Mouse (Mus musculus) frontal cortex, adult (tissue): Measurements from ENCODE around the gene Shank2.

Experiments
- ATAC-seq: cut with Nextera tagmentation; 2 replicates; pipeline ENCODE4 v1.9.2; 2017; ENCODE audit warnings: mild to moderate bottlenecking, moderate library complexity, mixed read lengths; ENCODE audit not compliant: low TSS enrichment

The Shank2 gene

DNA sequence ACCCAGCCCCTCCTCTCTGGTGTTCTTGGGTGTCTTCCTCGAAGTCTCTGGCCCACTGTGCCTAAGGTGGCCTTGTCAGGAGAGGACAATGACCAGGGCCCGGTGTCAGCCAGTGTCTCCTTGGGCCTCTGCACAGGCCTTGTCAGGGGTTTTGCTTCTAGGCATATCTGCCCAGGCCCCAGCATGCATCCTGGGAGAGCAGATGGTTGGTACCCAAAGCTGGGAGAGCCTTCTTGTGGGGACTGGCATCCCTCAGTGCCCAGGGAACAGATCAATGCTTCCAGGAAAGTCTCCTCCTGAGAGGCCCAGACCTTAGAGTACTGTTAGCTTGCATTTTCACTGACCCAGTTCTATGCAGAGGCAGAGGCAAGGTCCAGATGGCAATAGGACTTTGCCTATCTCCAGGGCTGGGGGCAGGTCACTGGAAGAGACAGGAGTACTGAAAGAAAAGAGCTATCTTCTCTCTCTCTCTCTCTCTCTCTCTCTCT is 327.7 kb downstream of the Shank2 start:
- no peak for ATAC-seq

- peak; percentile 48; the same call in 1 of the 2 replicates for ATAC-seq
Observed at GRCm38 (mm10) chr7:144336626-144337025, 334.9 kb downstream of the Shank2 start.

GRCm38 (mm10) chr7:144338694-144339093 is 337.0 kb downstream of the Shank2 start:
- no peak for ATAC-seq

DNA sequence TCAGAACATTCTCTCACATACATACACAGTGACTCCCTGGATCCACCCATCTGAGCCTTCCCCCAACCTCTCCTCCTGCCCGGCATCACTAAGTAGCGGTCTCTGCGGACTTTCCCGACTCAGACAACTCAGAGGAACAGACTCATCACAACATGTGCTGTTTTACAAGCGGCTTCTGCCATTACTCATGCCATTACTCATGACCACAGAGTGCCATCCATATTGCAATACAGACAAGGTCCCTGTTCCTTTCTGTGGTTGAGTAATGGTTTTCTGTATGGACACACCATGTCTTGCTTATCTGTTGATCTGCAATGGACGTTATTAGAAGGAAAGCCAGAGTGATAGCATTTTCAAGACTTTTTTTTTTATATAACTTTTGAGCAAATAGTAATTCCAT is 338.6 kb downstream of the Shank2 start:
- no peak for ATAC-seq

DNA sequence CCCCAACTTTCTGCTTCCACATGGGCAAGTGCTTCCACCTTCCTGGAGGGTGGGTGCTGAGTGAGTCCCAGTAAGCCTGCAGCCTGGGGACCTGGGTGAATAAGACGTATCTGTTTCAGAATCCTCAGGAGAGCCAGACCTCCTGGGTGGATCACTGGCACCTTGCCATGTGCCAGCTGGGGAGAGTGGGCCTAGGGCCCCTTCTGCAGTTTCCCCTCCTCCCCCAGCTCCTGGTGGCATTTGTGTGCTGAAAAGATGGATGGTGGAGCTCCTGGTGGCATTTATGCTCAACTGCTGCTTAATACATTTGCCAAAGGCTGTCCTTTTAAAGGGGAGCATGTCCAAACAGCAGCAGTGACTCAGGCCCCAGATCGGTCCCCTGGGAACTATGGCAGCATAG is 364.4 kb downstream of the Shank2 start:
- ATAC-seq = no peak

DNA sequence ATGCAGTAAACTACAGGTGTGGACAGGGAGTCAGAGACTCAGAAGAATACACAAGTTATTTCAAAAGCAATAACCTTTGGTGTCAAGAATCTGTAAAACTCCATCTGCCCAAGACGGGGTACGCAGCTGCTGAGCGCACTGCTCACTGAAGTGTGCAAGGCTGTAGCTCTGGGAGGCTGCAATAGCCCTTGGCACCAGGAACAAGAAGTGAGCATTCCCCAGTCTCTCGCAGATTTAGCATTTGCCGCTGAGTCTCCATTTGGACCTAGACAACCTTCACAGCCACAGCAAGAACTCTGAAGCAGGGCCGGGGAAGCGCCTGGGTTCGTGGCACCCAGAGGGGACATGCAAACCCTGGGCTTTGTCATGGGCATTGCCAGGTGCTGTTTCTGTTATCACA is 371.3 kb downstream of the Shank2 start:
- ATAC-seq = no peak

GRCm38 (mm10) chr7:144375483-144375882 is 373.8 kb downstream of the Shank2 start:
- ATAC-seq = no peak

DNA sequence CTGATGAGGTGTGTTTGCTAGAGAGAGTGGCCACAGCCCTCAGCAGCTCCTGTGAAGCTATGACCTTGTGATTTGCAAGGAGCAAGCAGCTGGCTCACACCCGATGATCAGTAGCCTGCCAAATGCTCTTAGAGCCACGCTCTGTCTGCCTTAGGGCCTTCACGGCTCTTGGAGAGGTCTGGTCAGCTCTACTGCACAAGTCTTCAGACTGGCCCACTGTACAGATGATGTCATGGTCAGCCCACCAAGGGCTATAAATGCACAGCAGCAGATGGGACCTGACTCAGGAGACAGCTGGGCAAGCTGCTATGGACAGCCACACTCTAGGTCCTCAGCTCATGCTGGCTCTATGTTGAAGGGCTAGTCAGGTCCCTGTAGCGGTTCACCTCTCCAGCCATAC is 376.5 kb downstream of the Shank2 start:
- ATAC-seq = peak; percentile 47; the same call in 1 of the 2 replicates

- no peak for ATAC-seq
Observed at GRCm38 (mm10) chr7:144379243-144379884, 377.6 kb downstream of the Shank2 start.

GRCm38 (mm10) chr7:144381588-144381987 is 379.9 kb downstream of the Shank2 start:
- peak; percentile 56; the same call in 1 of the 2 replicates for ATAC-seq

- ATAC-seq = no peak
Observed at GRCm38 (mm10) chr7:144387537-144387936, 385.8 kb downstream of the Shank2 start.

DNA sequence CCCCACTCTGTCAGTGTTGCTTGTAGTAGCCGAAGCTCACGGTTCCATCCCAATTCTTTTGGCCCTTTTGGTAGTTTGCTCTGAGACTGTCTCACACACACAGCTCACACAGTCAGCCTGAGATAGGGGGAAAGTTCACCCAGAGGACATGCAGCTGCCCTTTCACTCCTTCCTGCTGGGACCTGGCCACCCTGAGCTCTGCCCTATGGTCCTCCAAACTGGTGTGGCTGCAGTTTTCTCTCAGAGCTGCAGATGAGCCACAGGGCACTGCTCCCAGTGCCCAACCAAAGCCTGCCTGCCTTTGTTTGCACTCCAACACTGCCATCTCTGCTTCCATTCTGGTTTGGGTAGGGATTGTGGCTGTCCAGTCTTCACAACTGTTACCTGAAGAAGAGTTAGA is 388.0 kb downstream of the Shank2 start:
- ATAC-seq = no peak

DNA sequence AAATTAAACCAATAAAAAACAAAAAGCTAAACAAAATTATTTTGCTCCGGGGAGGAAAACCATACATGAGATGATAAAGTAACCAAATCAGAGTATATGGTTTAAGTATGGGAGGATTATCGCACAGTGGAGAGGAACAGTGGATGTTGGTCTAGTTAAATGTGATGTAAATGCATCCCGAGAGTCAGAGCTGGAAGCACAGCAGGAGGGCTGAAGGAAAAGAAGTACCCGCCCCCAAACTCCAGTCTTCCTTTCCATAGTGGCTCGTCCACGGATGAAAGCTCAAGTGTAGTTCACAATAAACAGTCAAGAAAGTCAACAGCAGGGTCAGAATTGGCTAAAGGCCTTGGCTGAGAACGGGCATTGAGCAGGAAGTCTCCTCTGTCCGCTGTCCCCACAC is 388.9 kb downstream of the Shank2 start:
- ATAC-seq = no peak

DNA sequence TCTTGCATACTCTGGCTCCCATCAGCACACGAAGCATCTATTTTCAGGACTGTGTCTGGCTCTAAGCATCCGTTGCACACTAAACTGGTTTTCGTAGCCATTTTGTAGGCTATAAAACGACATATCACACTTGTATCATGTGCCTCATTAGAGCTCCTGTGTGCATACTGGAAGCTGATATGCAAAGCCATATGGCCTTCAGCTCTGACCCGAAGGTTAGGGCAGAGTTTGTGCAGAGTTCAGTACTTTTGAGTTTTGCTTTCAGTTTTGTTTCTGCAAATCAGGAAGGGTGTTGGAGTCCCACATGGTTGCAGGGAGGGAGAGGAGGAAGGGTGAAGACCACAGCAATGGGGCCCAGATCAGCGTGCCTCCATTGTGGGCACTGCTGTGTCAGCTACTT is 390.0 kb downstream of the Shank2 start:
- no peak for ATAC-seq

DNA sequence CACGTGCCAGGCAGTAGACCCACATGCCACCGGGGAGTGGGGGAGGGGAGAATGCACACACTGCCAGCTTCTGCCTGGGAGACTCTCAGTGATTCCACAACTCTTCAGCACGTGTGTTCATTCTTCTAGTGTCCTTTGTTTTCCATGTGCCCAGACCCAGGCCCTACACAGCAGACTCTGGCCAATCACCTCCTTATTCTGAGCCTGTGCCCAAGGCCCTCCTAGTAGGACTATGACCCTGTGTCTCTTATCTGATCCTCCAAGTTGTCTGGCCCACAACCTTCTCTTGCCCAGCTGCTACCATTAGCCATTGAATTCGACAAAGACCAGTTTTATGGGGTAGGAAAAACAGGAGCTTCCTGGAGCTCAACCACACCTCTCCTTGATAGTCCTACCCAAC is 400.8 kb downstream of the Shank2 start:
- no peak for ATAC-seq

DNA sequence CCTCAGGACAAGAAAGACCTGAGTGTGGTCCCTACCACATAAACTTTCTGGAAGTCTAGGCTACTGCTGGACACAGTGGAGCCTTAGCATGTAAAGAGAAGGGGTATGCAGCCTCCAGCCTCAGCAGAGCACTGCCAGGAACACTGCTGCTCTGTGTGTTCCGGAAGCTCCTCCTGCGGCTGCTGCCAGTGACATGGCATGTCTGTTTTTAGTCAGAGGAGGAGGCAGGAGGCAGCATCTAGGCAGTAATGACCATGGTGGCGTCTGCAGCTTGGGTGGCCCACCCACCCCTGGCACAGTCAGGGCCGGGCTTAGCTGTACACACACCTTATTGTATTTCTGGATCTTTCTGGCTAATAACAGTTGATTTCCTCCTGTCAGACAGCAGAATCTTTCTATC is 405.9 kb downstream of the Shank2 start:
- peak; percentile 84 for ATAC-seq

GRCm38 (mm10) chr7:144408464-144409000 is 406.8 kb downstream of the Shank2 start:
- ATAC-seq = no peak

DNA sequence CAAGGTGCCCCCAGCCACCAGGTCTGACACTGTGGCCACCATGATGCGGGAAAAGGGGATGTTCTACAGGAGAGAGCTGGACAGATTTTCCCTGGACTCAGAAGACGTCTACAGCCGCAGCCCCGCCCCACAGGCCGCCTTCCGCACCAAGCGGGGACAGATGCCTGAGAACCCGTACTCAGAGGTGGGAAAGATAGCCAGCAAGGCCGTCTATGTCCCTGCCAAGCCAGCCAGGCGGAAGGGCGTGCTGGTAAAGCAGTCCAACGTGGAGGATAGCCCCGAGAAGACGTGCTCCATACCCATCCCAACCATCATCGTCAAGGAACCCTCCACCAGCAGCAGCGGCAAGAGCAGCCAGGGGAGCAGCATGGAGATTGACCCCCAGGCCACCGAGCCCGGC is 408.0 kb downstream of the Shank2 start:
- no peak for ATAC-seq

DNA sequence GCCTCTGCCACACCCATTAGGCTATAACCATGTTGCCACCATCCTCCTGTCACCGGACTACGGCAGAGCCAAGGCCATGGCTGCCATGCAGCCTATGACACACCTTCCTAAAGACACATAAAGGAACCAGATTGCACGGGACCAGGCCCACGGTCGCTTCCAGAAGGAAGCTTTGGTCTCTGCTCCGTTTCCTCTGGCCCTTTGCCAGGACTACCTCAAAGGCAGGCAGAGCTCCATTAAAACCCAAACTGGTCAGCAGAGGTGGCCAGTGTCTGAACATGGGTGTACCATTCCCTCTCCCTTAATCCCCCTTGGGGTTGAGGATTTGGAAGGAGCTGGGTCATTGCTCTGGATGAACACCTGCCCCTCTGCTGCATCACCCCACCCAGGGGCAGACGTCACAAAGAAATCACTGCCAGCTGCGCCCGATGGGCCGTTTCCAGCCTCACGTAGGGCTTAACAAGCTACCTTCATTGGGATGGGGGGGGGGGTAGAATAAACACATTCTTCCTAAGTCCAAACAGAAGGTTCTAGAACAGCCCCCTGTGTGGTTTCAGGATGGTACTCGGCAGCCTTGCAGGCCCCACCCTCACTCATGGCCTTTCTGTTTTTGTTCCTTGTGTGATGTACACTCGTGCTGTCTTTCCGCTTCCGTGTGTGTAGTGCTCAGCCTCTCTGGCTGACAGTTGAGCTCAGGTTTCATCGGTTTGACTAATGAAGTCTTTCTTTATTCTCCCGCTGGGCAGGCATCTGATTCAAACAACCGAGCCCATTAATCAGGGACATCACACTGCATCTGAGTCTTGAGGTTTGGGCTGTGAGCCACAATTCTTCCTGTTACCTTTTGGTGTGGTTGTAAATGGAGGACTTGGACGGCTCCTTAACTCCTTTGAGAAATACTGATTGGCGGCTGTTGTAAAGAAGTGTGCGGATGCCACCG is 410.5 kb downstream of the Shank2 start:
- no peak for ATAC-seq

DNA sequence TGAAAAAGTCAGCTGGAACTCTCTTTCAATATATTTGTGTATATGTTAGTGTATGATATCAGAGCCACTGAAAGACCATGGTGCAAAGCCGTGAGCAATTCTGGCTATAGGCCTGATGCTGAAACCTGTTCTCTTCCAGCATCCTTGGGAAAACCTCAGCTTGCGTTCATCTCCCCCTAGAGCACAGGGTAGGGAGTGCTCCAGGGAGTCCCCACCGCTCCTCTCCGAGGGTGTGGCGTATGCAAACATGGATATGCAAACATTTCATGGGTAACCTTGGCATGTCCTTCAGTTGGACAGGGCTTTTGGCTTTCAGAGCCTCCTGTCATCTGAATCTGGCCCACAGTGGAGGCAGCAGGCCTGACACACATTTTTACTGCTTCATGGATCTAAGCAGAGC is 412.9 kb downstream of the Shank2 start:
- peak; percentile 31; the same call in 1 of the 2 replicates for ATAC-seq

DNA sequence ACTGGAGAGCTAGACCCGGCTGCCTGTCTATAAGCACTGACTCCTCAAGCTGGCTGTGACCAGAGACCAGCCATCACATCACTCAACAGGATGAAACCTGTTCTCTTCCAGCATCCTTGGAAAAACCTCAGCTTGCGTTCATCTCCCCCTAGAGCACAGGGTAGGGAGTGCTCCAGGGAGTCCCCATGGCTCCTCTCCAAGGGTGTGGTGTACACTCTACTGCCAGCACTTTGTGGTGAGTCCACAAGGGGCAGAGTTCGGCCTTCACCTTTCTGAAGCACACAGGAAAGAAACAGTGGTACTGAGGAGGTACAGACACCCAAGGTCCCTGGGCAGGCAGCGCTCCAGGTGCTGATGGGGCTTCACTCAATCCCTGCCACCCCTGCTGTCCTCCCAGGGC is 414.1 kb downstream of the Shank2 start:
- 0 out of 2 replicates have a peak, but pooled peaks have one; percentile 7 for ATAC-seq

- no peak; the same call in 1 of the 2 replicates for ATAC-seq
Observed at GRCm38 (mm10) chr7:144417234-144417633, 415.5 kb downstream of the Shank2 start.
